Mouse (Mus musculus) embryonic fibroblast, embryonic 13.5 days (primary cell): ENCODE results near the gene Fgf14.

Experiments
- CTCF ChIP-seq: IDR thresholded peaks from 2 replicates; pipeline ENCODE4 v1.5.1; 2011; ENCODE audit warnings: mild to moderate bottlenecking, control low read depth, low read length, moderate library complexity, borderline replicate concordance; ENCODE audit not compliant: insufficient read depth
- POLR2A ChIP-seq: IDR thresholded peaks from 2 replicates; pipeline ENCODE4 v1.6.1; 2011; ENCODE audit warnings: low read depth, mild to moderate bottlenecking, control low read depth, low read length, moderate library complexity

DNA sequence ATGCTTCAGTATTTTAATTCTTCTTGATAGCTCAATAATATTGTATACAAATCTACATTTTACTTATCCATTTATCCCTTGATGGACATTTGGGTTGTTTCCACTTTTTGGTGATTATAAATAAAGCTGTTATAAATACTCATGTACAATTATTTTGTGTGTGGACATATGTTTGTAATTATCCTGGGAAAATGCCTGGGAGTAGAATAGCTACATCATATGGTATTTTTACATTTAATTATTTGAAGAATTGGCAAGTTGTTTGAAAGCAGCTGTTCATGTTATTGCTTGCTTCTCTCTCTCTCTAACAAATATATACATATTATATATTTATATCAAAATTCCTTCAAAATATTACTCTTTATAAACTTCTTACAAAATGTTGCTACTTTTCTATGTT lies 593.8 kb downstream of the Fgf14 start:
- no peak for TF ChIP-seq CTCF
- no peak for TF ChIP-seq POLR2A
